Comparison of ENCODE assay signal across 7 mouse cellular contexts in the genomic region with DNA sequence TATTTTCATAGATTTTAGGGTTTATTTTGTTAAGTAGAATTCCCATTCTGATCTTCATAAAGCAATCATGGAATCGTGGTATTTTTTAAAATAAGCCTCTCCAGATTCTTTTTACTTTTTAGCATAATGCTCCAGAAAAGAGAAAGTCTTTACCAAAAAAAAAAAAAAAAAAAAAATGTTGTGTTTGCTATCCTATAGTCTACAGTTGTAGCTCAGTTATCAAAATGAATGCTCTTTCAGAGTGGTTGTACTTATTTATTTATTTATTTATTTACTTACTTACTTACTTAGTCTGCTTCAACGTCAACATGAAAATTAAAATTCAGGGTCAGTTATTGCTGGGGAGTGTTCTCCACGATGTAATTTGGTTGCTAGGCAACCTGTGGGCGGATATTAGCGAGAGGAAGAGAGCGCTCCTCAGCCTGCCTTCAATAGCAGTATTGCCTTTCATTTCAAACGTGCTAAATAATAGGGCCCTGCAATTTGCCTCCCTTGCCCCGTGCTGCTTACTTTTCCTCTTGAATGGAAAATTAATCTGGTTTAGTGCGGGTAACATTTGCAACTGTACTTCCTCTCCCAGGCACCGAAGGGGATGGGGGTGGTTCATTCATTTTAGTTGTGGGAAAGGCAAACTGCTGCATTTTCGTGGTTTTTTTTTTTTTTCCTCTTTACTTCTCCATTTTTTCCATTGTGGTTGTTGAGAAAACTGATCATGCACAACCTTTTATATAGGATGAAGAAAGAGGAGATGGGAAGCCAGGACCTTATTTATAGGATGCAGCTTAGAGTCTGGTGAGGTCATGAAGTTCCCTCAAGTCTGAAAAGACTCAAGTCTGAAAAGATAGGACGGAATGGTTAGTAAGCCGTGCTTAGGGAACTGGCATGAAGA. TPM values are rescaled to one million over a fixed set of nuclear protein-coding genes. Genes with fewer than 3 reads are reported as not detected.
A peak's percentile ranks its signal among the peaks of the same experiment; 100 is the strongest.
DNase-seq lines count a peak whose midpoint lies in the region; ATAC-seq and TF ChIP-seq lines count a peak whose summit lies in the region.

No protein-coding gene starts in this region.

- peak overlapping the region; percentile 21; the same call in 1 of the 2 replicates for H3K9ac ChIP-seq in limb, embryonic 14.5 days (ENCODE audit: low read depth, low read length, severe bottlenecking)
- H3K9ac ChIP-seq in midbrain, embryonic 15.5 days, result no peak overlapping the region
- no peak overlapping the region; the same call in 1 of the 2 replicates for H3K9ac ChIP-seq in stomach, embryonic 16.5 days (ENCODE audit: low read length)

- H3K9me3 ChIP-seq in limb, embryonic 14.5 days (ENCODE audit: control insufficient read depth, low read length), result no peaks in the 10 kb centered on the region
- no peaks in the 10 kb centered on the region for H3K9me3 ChIP-seq in midbrain, embryonic 15.5 days
- no peaks in the 10 kb centered on the region for H3K9me3 ChIP-seq in stomach, embryonic 16.5 days (replicated peaks; ENCODE audit: control insufficient read depth, low read length)

- TF ChIP-seq POLR2A in limb, embryonic 14.5 days (IDR thresholded peaks at IDR 0.05; ENCODE audit: borderline replicate concordance, extremely low read depth, insufficient read depth, insufficient read length), result no peak

- H3K4me3 ChIP-seq in limb, embryonic 14.5 days (replicated peaks; ENCODE audit: low read length), result peak overlapping the region; percentile 15
- H3K4me3 ChIP-seq in midbrain, embryonic 15.5 days, result peak overlapping the region; percentile 22
- peak overlapping the region; percentile 16 for H3K4me3 ChIP-seq in stomach, embryonic 16.5 days (replicated peaks; ENCODE audit: low read length)

- peak overlapping the region; percentile 87 for H3K27ac ChIP-seq in limb, embryonic 14.5 days (replicated peaks; ENCODE audit: low read depth, low read length)
- H3K27ac ChIP-seq in midbrain, embryonic 15.5 days, result peak overlapping the region; percentile 72
- H3K27ac ChIP-seq in stomach, embryonic 16.5 days (ENCODE audit: low read length), result peak overlapping the region; percentile 71

- no peaks in the 10 kb centered on the region for H3K27me3 ChIP-seq in limb, embryonic 14.5 days (ENCODE audit: control insufficient read depth, insufficient read depth, low read length)
- no peaks in the 10 kb centered on the region for H3K27me3 ChIP-seq in midbrain, embryonic 15.5 days (replicated peaks)
- no peaks in the 10 kb centered on the region for H3K27me3 ChIP-seq in stomach, embryonic 16.5 days (ENCODE audit: control insufficient read depth, insufficient read depth, low read length)

- peak; percentile 70 for ATAC-seq in granulocyte monocyte progenitor cell, adult 5-6 weeks (replicated peaks; ENCODE audit: poor library complexity, severe bottlenecking)
- peak; percentile 53 for ATAC-seq in limb, embryonic 14.5 days (ENCODE audit: low FRiP score, low read depth)
- ATAC-seq in midbrain, embryonic 15.5 days (replicated peaks), result peak; percentile 94
- ATAC-seq in stomach, embryonic 16.5 days (ENCODE audit: insufficient read depth, low FRiP score), result no peak; the same call in 1 of the 2 replicates

- peak; percentile 30 for DNase-seq in R1 (ENCODE audit: low read depth, low spot score)
- peak; percentile 56 for DNase-seq in c-Kit-positive CD71-positive TER-119-positive erythroid progenitor cells, embryonic 14.5 days (ENCODE audit: low spot score)
- peak; percentile 36 for DNase-seq in kidney, adult 9 months
- peak; percentile 57 for DNase-seq in limb, embryonic 14.5 days (ENCODE audit: low spot score)

- peaks cover 15% of the 10 kb centered on the region for H3K4me1 ChIP-seq in limb, embryonic 14.5 days (ENCODE audit: control insufficient read depth, insufficient read depth, low read length)
- peaks cover 12% of the 10 kb centered on the region for H3K4me1 ChIP-seq in midbrain, embryonic 15.5 days
- H3K4me1 ChIP-seq in stomach, embryonic 16.5 days (ENCODE audit: control insufficient read depth, insufficient read depth, low read length), result peaks cover 7% of the 10 kb centered on the region; the same call in 1 of the 2 replicates

- no peaks in the 10 kb centered on the region for H3K36me3 ChIP-seq in limb, embryonic 14.5 days (ENCODE audit: control insufficient read depth, insufficient read depth, low read length)
- H3K36me3 ChIP-seq in midbrain, embryonic 15.5 days (replicated peaks), result no peaks in the 10 kb centered on the region
- no peaks in the 10 kb centered on the region for H3K36me3 ChIP-seq in stomach, embryonic 16.5 days (ENCODE audit: control insufficient read depth, insufficient read depth, low read length)

- WGBS in limb, embryonic 14.5 days, result 14% methylated on average over 13 of the region's 13 CpGs
- 7% methylated on average over 13 of the region's 13 CpGs for WGBS in midbrain, embryonic 15.5 days
- WGBS in stomach, embryonic 16.5 days, result 28% methylated on average over 13 of the region's 13 CpGs

- H3K4me2 ChIP-seq in limb, embryonic 14.5 days (replicated peaks; ENCODE audit: low read depth, low read length, severe bottlenecking), result peak overlapping the region; percentile 45
- H3K4me2 ChIP-seq in midbrain, embryonic 15.5 days, result peak overlapping the region; percentile 55
- peak overlapping the region; percentile 33 for H3K4me2 ChIP-seq in stomach, embryonic 16.5 days (ENCODE audit: low read depth, low read length)

RNA-seq across cellular contexts. Expression of a gene that starts 39.4 kb away (rescaled TPM):
- 29.8 and 40.1 TPM in 2 replicates for total RNA-seq in granulocyte monocyte progenitor cell, adult 5-6 weeks (2014; fragmentation: Nextera tagmentation)
- 22.9 and 31.1 TPM in 2 replicates for total RNA-seq in granulocyte monocyte progenitor cell, adult 5-6 weeks (2017)
- polyA plus RNA-seq in limb, embryonic 14.5 days (2012; rRNA removed), result 5.8 and 6.7 TPM in 2 replicates
- polyA plus RNA-seq in limb, embryonic 14.5 days (2014; fragmentation: Nextera tagmentation; extraction: Ambion mirVana), result 4.9 and 5.2 TPM in 2 replicates
- polyA plus RNA-seq in midbrain, embryonic 15.5 days (2015; fragmentation: Nextera tagmentation; extraction: Ambion mirVana), result 9.6 and 11.4 TPM in 2 replicates
- polyA plus RNA-seq in stomach, embryonic 16.5 days (2015; fragmentation: Nextera tagmentation; extraction: Ambion mirVana), result 2.3 and 2.7 TPM in 2 replicates
